Mouse (Mus musculus) bone marrow macrophage, adult 2 months (primary cell): ENCODE results near the gene Ctf1. TPM values are rescaled to one million over a fixed set of nuclear protein-coding genes. Genes with fewer than 3 reads are reported as not detected.

Source experiments
- H3K27ac ChIP-seq: 2 replicates; pipeline ENCODE4 v1.5.1; 2012; ENCODE audit warnings: low read depth, low read length; ENCODE audit not compliant: insufficient read depth
- H3K4me1 ChIP-seq: 2 replicates; pipeline ENCODE4 v1.6.1; 2012; ENCODE audit warnings: low read length; ENCODE audit not compliant: control insufficient read depth, insufficient read depth
- H3K4me3 ChIP-seq: 2 replicates; pipeline ENCODE4 v1.5.1; 2012; ENCODE audit warnings: mild to moderate bottlenecking, low read length, moderate library complexity; ENCODE audit not compliant: insufficient read depth
- CTCF ChIP-seq: IDR thresholded peaks from 2 replicates; pipeline ENCODE4 v1.5.1; 2012; ENCODE audit warnings: low read depth, mild to moderate bottlenecking, low read length, moderate library complexity
- POLR2A ChIP-seq: IDR thresholded peaks from 2 replicates; pipeline ENCODE4 v1.6.1; 2012; ENCODE audit warnings: mild to moderate bottlenecking, low read depth, low read length, borderline replicate concordance
- polyA plus RNA-seq: library from polyadenylated mRNA; stranded (reverse); fragments of >200 nt; gene quantifications from 2 replicates; pipeline ENCODE4 v1.2.4, GENCODE M21; 2012; ENCODE audit not compliant: missing spikeins, insufficient read depth, insufficient read length

The Ctf1 gene
- polyA plus RNA-seq, 1 experiment: not detected

DNA sequence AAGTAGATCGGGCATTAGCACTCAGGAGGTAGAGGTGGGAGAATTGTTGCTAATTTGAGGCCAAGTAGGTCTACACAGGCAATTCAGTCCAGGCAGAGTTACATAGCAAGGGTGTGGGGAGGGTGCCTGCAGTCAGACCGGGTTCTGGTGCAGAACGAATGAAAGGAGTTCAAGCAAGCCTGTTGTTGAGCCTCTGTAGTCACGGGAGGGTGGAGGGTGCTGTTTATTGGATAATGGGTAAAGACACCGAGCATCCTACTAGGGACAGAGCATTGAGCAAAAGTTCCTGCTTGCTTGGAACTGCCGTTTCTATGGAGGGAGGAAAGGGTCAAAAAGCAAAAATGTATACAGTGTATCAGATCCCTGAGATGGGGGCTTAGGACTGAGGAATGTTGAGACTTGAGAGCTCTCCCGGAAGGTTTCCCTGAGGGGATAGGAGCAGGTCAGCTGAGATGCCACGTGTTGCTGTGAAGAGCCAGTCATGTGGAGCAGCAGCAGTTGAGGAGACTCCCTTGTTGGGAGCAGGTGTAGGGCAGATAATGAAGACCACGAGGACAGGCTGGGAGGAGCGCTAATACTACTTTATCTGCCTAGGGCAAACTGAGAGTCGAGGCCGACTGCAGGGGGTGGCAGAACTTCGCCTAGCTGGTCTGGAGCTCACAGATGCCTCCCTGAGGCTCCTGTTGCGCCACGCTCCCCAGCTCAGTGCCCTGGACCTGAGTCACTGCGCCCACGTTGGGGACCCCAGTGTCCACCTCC lies 54.5 kb downstream of the Ctf1 start:
- Histone ChIP-seq H3K4me1 (peaks cover 21% of the 10 kb centered on the region), H3K4me3 (no peak overlapping the region), H3K27ac (no peak overlapping the region)
- no peak for TF ChIP-seq CTCF
- no peak for TF ChIP-seq POLR2A

Other genes with a start within 250 kb of the Ctf1 start
- gene Fbrs, start 233.5 kb upstream of the Ctf1 start, polyA plus RNA-seq: 134 and 147 TPM in 2 replicates
- gene Srcap, start 200.8 kb upstream of the Ctf1 start, polyA plus RNA-seq: 56.4 and 58.1 TPM in 2 replicates
- 4.7 and 6.2 TPM in 2 replicates for gene Gm42715, start 193.2 kb upstream of the Ctf1 start, polyA plus RNA-seq
- gene Tmem265, start 151.3 kb upstream of the Ctf1 start, polyA plus RNA-seq: 3.4 and 10.8 TPM in 2 replicates
- gene Phkg2, start 139.4 kb upstream of the Ctf1 start, polyA plus RNA-seq: 64.7 and 68.4 TPM in 2 replicates
- gene Ccdc189, start 124.1 kb upstream of the Ctf1 start, polyA plus RNA-seq: 2.7 and 2.9 TPM in 2 replicates
- gene Rnf40, start 124.0 kb upstream of the Ctf1 start, polyA plus RNA-seq: 42.3 and 44.5 TPM in 2 replicates
- gene Zfp629, start 96.9 kb upstream of the Ctf1 start, polyA plus RNA-seq: 11.2 and 11.4 TPM in 2 replicates
- 30.4 and 40.0 TPM in 2 replicates for gene Bcl7c, start 3.8 kb upstream of the Ctf1 start, polyA plus RNA-seq
- gene Ctf2, start 19.4 kb downstream of the Ctf1 start, polyA plus RNA-seq: not detected in 2 replicates
- gene Fbxl19, start 31.8 kb downstream of the Ctf1 start, polyA plus RNA-seq: 11.9 and 16.5 TPM in 2 replicates
- 44.2 and 45.8 TPM in 2 replicates for gene Orai3, start 57.1 kb downstream of the Ctf1 start, polyA plus RNA-seq
- gene Setd1a, start 63.9 kb downstream of the Ctf1 start, polyA plus RNA-seq: 28.2 and 30.1 TPM in 2 replicates
- gene Gm49388, start 72.9 kb downstream of the Ctf1 start, polyA plus RNA-seq: not detected in 2 replicates
- gene Hsd3b7, start 87.9 kb downstream of the Ctf1 start, polyA plus RNA-seq: 43.4 and 47.9 TPM in 2 replicates
- 152 and 168 TPM in 2 replicates for gene Stx4a, start 111.6 kb downstream of the Ctf1 start, polyA plus RNA-seq
- not detected in 2 replicates for gene Stx1b, start 111.8 kb downstream of the Ctf1 start, polyA plus RNA-seq
- gene Zfp646, start 163.5 kb downstream of the Ctf1 start, polyA plus RNA-seq: 14.7 and 16.7 TPM in 2 replicates
- gene Zfp668, start 164.1 kb downstream of the Ctf1 start, polyA plus RNA-seq: 8.0 and 9.8 TPM in 2 replicates
- 0.86 and 1.0 TPM in 2 replicates for gene Prss53, start 178.2 kb downstream of the Ctf1 start, polyA plus RNA-seq
- not detected in 2 replicates for gene Gm21974, start 182.7 kb downstream of the Ctf1 start, polyA plus RNA-seq
- 93.3 and 116 TPM in 2 replicates for gene Vkorc1, start 182.9 kb downstream of the Ctf1 start, polyA plus RNA-seq
- 50.9 and 73.8 TPM in 2 replicates for gene Bckdk, start 191.3 kb downstream of the Ctf1 start, polyA plus RNA-seq
- gene Kat8, start 199.8 kb downstream of the Ctf1 start, polyA plus RNA-seq: 23.7 and 29.1 TPM in 2 replicates
- not detected in 2 replicates for gene Prss8, start 217.4 kb downstream of the Ctf1 start, polyA plus RNA-seq
- 1.7 and 2.6 TPM in 2 replicates for gene Prss36, start 234.0 kb downstream of the Ctf1 start, polyA plus RNA-seq